Mouse (Mus musculus): ENCODE measurements around the gene Cir1. TPM values are rescaled to one million over a fixed set of nuclear protein-coding genes. Genes with fewer than 3 reads are reported as not detected.

Cir1 gene
- polyA plus RNA-seq, 1 experiment from 2014 or later: 14.0 TPM

DNA sequence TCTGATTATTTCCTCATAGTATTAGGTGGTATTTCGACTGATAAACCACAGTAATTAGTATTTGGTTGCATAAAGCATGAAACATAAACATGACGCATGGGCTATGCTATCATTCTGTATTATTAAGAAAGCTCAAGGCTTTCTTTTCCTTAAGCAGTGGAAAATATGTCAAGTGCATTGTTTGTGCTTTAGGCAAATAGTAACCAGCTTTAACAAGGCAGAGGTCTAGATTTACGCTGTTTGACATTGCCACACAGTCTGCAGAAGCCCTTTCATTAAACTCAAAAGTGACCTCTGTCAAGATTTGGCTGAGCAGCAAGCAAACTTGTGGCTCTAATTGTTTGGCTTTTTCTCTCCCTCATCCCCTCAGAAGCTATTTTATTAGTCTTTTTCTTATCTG is 23.4 kb upstream of the Cir1 start:
- no peaks in the 10 kb centered on the region for H3K27me3 ChIP-seq (ENCODE audit: poor library complexity, severe bottlenecking)
- WGBS: 89% methylated on average over 3 of the region's 3 CpGs
- no peak for DNase-seq (ENCODE audit: extremely low spot score, low spot score)
- H3K9me3 ChIP-seq: no peaks in the 10 kb centered on the region
- H3K36me3 ChIP-seq (replicated peaks): no peaks in the 10 kb centered on the region
- H3K27ac ChIP-seq: no peak overlapping the region
- no peak overlapping the region for H3K4me3 ChIP-seq
- no peaks in the 10 kb centered on the region for H3K4me1 ChIP-seq

DNA sequence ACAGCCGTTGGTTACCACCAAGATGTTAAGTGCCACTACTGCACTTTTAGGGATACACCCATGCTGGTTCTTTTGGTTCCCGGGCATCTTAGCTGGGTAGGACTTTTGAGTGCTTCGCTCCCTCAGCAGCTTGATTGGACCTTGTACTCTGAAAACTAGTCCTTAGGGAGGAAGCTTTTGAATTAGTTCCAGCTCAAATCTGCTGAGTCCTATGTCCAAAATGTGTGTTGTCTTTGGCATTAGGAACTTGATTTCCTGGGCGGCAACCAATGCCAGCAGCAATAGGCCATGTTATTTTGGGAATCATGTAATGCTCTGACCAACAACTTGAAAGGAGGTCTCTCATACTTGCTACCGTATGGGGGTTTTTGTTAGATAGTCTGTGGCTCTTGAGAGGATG is 13.4 kb upstream of the Cir1 start:
- no peaks in the 10 kb centered on the region for H3K27me3 ChIP-seq (ENCODE audit: poor library complexity, severe bottlenecking)
- H3K36me3 ChIP-seq (replicated peaks): no peaks in the 10 kb centered on the region
- H3K4me1 ChIP-seq: 0 out of 2 replicates have a peak, but pooled peaks cover 4% of the 10 kb centered on the region
- 92% methylated on average over 5 of the region's 5 CpGs for WGBS
- H3K9me3 ChIP-seq: no peaks in the 10 kb centered on the region
- H3K27ac ChIP-seq: no peak overlapping the region
- DNase-seq (ENCODE audit: extremely low spot score, low spot score): no peak
- no peak overlapping the region for H3K4me3 ChIP-seq

- Histone ChIP-seq H3K36me3 (replicated peaks) (0 out of 2 replicates have a peak, but pooled peaks cover 2% of the 10 kb centered on the region), H3K4me3 (no peak overlapping the region), H3K9me3 (no peaks in the 10 kb centered on the region), H3K27me3 (ENCODE audit: poor library complexity, severe bottlenecking) (no peaks in the 10 kb centered on the region), H3K27ac (no peak overlapping the region), H3K4me1 (0 out of 2 replicates have a peak, but pooled peaks cover 4% of the 10 kb centered on the region)
- no peak for DNase-seq (ENCODE audit: extremely low spot score, low spot score)
- WGBS: 72% methylated on average over 12 of the region's 12 CpGs
Measured at GRCm38 (mm10) chr2:73322991-73323390, 10.5 kb upstream of the Cir1 start.

GRCm38 (mm10) chr2:73319218-73319617 is 6.7 kb upstream of the Cir1 start:
- Histone ChIP-seq H3K9me3 (no peaks in the 10 kb centered on the region), H3K27ac (no peak overlapping the region), H3K27me3 (ENCODE audit: poor library complexity, severe bottlenecking) (no peaks in the 10 kb centered on the region), H3K4me1 (0 out of 2 replicates have a peak, but pooled peaks cover 4% of the 10 kb centered on the region), H3K36me3 (replicated peaks) (0 out of 2 replicates have a peak, but pooled peaks cover 2% of the 10 kb centered on the region), H3K4me3 (no peak overlapping the region)
- no peak for DNase-seq (ENCODE audit: extremely low spot score, low spot score)
- WGBS: 87% methylated on average over 5 of the region's 5 CpGs

DNA sequence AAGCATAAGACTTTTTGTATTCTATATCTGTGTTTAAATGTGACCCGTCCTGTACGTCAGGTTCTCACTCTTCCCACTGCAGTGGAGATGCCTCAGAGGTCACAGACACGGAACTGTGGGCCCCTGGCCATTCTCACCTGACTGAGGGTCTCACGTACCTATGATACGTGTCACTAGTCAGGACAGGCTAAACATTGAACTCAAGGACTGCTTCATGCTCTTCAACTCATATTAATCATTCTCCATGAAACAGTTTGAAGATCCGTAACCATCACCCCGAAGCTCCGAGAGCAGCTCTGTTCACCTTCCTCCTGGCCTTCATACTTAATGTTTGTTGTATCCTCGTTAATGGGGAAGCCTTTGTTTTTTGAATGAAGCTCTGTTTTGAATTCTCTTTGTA is 4.9 kb upstream of the Cir1 start:
- no peaks in the 10 kb centered on the region for H3K9me3 ChIP-seq
- H3K27ac ChIP-seq: no peak overlapping the region
- 95% methylated on average over 9 of the region's 9 CpGs for WGBS
- H3K27me3 ChIP-seq (ENCODE audit: poor library complexity, severe bottlenecking): no peaks in the 10 kb centered on the region
- 0 out of 2 replicates have a peak, but pooled peaks cover 2% of the 10 kb centered on the region for H3K36me3 ChIP-seq (replicated peaks)
- H3K4me1 ChIP-seq: peaks cover 6% of the 10 kb centered on the region
- H3K4me3 ChIP-seq: no peak overlapping the region
- DNase-seq (ENCODE audit: extremely low spot score, low spot score): no peak

DNA sequence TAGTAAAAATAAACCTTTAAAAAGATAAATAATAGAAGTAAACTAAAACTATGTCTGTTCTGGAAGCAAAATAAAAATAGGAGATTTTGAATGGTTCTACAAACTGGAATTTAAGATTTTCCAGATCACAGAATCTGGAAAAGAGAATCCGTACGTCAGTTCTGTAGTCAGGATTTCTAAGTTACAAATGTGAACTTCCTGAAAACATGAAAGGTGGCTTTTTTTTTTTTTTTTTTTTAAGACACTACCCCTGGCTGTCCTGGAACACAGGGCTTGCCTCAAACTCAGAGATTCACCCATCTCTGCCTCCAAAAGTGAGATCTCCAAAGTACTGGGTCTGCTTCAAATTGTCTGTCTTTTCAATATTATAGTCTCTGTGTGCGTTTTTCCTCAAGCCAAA is 1.8 kb upstream of the Cir1 start:
- Histone ChIP-seq H3K27me3 (ENCODE audit: poor library complexity, severe bottlenecking) (no peaks in the 10 kb centered on the region), H3K36me3 (replicated peaks) (peaks cover 9% of the 10 kb centered on the region), H3K4me3 (no peak overlapping the region), H3K9me3 (no peaks in the 10 kb centered on the region), H3K4me1 (peaks cover 18% of the 10 kb centered on the region), H3K27ac (no peak overlapping the region)
- 85% methylated on average over 3 of the region's 3 CpGs for WGBS
- DNase-seq (ENCODE audit: extremely low spot score, low spot score): no peak

- H3K4me3 ChIP-seq: peak overlapping the region; percentile 79
- peaks cover 18% of the 10 kb centered on the region for H3K4me1 ChIP-seq
- peak; percentile 34 for DNase-seq (ENCODE audit: extremely low spot score, low spot score)
- H3K27ac ChIP-seq: peak overlapping the region; percentile 88
- 52% methylated on average over 14 of the region's 14 CpGs for WGBS
- no peaks in the 10 kb centered on the region for H3K27me3 ChIP-seq (ENCODE audit: poor library complexity, severe bottlenecking)
- no peaks in the 10 kb centered on the region for H3K9me3 ChIP-seq
- H3K36me3 ChIP-seq (replicated peaks): peaks cover 18% of the 10 kb centered on the region
Measured at GRCm38 (mm10) chr2:73313117-73313501, 608 bp upstream of the Cir1 start.

DNA sequence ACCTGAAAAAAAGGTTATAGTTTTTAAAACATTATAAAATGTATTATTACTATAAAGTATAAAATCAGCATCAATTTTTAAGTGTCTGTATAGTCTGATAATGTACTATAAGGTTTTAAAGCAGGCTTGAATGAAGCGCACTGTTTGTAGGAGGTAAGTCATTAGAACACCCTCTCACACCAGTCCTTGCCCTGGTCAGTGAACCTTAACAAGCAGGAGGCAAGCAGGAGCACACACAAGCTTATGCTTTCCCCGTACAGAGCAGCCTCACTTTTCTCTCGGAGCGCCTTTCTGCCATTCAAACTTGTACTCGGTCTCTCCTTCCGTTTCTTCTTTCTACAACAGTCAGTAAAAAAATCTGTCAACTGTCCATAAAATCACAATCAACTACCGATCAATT is 6.5 kb downstream of the Cir1 start:
- 92% methylated on average over 7 of the region's 7 CpGs for WGBS
- Histone ChIP-seq H3K27me3 (ENCODE audit: poor library complexity, severe bottlenecking) (no peaks in the 10 kb centered on the region), H3K27ac (no peak overlapping the region), H3K4me3 (no peak overlapping the region), H3K36me3 (replicated peaks) (peaks cover 63% of the 10 kb centered on the region), H3K4me1 (peaks cover 3% of the 10 kb centered on the region), H3K9me3 (no peaks in the 10 kb centered on the region)
- DNase-seq (ENCODE audit: extremely low spot score, low spot score): no peak

DNA sequence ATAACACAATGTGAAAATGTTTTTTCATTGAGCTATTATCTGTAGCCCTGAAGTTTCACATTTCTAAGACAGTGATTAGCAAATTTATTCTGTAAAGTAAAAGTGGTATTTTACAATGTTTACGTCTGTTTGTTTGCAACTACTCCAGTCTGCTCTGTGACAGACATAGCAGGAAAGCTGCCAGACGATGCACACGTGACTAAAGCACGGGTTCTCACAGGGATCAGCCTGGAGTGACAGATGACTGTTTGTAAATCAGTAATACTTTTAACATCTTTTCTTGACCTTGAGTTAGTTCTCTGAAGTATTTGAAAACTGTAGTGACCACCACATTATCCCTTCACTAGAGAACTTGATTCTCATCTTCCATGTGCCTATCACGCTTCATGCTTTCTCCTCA is 8.0 kb downstream of the Cir1 start:
- peaks cover 61% of the 10 kb centered on the region for H3K36me3 ChIP-seq (replicated peaks)
- WGBS: 92% methylated on average over 5 of the region's 5 CpGs

DNA sequence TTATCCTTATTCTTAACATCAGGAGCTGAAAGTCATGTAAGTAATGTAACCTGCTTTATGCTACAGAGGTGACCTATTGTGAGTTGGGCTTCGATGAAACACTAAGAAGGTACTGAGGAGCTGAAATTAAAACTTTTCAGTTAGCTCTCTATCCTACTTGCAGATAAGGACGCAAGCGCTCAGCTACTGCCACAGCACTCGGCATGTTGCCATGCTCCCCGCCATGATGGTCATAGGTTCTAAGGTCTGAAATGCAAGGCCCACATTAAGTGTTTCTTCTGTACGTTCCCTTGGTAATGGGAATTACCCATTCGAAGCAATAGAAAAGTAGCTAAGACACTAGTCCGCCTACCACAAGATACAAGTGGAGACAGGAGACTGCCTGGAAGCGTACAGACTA is 9.8 kb downstream of the Cir1 start:
- H3K27ac ChIP-seq: no peak overlapping the region
- WGBS: 94% methylated on average over 9 of the region's 9 CpGs
- H3K4me3 ChIP-seq: no peak overlapping the region
- no peak for DNase-seq (ENCODE audit: extremely low spot score, low spot score)
- no peaks in the 10 kb centered on the region for H3K27me3 ChIP-seq (ENCODE audit: poor library complexity, severe bottlenecking)
- H3K9me3 ChIP-seq: no peaks in the 10 kb centered on the region
- H3K36me3 ChIP-seq (replicated peaks): peaks cover 46% of the 10 kb centered on the region
- 0 out of 2 replicates have a peak, but pooled peaks cover 7% of the 10 kb centered on the region for H3K4me1 ChIP-seq

More for the DNA sequence above, 8.0 kb downstream of the Cir1 start:
- H3K27me3 ChIP-seq (ENCODE audit: poor library complexity, severe bottlenecking): no peaks in the 10 kb centered on the region
- DNase-seq (ENCODE audit: extremely low spot score, low spot score): no peak
- H3K4me3 ChIP-seq: no peak overlapping the region
- H3K27ac ChIP-seq: no peak overlapping the region
- H3K9me3 ChIP-seq: no peaks in the 10 kb centered on the region
- no peaks in the 10 kb centered on the region for H3K4me1 ChIP-seq

- WGBS: 97% methylated on average over 1 of the region's 1 CpGs
- peaks cover 39% of the 10 kb centered on the region for H3K36me3 ChIP-seq (replicated peaks)
- 0 out of 2 replicates have a peak, but pooled peaks cover 7% of the 10 kb centered on the region for H3K4me1 ChIP-seq
- no peaks in the 10 kb centered on the region for H3K27me3 ChIP-seq (ENCODE audit: poor library complexity, severe bottlenecking)
- H3K4me3 ChIP-seq: no peak overlapping the region
- H3K9me3 ChIP-seq: no peaks in the 10 kb centered on the region
- H3K27ac ChIP-seq: no peak overlapping the region
- no peak for DNase-seq (ENCODE audit: extremely low spot score, low spot score)
Measured at GRCm38 (mm10) chr2:73301979-73302378, 10.5 kb downstream of the Cir1 start.

DNA sequence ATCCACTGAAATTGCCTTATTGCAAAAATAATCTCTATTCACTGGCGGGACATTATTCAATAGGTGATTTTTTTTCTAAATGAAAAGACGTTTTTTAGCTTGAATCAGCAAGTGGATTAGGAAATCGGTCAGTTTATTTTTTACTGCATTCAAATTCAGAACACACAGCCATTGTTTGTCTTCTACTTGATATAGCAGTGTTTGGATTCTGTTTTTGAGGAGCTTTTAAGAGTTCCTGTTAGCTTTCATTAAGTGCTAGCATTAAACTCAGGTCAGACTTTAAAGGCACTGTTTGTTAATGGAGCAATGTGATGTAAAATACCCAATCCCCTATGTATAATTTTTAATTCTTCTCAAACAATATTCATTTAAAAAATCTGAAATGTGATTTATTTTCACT is 13.7 kb downstream of the Cir1 start:
- Histone ChIP-seq H3K9me3 (no peaks in the 10 kb centered on the region), H3K4me3 (no peak overlapping the region), H3K4me1 (0 out of 2 replicates have a peak, but pooled peaks cover 7% of the 10 kb centered on the region), H3K27me3 (ENCODE audit: poor library complexity, severe bottlenecking) (no peaks in the 10 kb centered on the region), H3K27ac (no peak overlapping the region), H3K36me3 (replicated peaks) (peaks cover 19% of the 10 kb centered on the region)
- WGBS: 72% methylated on average over 3 of the region's 3 CpGs
- DNase-seq (ENCODE audit: extremely low spot score, low spot score): no peak

DNA sequence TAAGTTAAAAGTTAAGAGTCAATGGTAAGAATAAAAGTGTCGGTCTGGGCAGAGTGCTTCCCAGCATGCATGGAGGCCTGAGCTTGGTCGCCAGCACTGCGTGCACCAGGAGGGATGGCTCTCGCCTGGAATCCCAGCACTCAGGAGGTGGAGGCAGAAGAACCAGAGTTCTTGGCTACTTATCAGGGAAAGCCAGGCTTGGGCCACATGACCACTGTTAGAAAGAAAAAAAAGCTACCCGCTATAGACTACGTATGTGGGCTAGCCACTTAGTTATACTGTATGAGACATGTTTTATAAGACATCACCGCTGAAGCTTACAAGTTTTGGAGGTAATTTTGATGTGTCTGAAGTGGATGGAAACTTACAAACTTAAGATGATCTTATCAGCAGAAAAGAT is 14.3 kb downstream of the Cir1 start:
- Histone ChIP-seq H3K36me3 (replicated peaks) (peaks cover 19% of the 10 kb centered on the region), H3K27ac (no peak overlapping the region), H3K27me3 (ENCODE audit: poor library complexity, severe bottlenecking) (no peaks in the 10 kb centered on the region), H3K4me1 (0 out of 2 replicates have a peak, but pooled peaks cover 7% of the 10 kb centered on the region), H3K4me3 (no peak overlapping the region), H3K9me3 (no peaks in the 10 kb centered on the region)
- 85% methylated on average over 7 of the region's 7 CpGs for WGBS
- no peak for DNase-seq (ENCODE audit: extremely low spot score, low spot score)

- Histone ChIP-seq H3K9me3 (no peaks in the 10 kb centered on the region), H3K4me1 (0 out of 2 replicates have a peak, but pooled peaks cover 7% of the 10 kb centered on the region), H3K27me3 (ENCODE audit: poor library complexity, severe bottlenecking) (no peaks in the 10 kb centered on the region), H3K27ac (no peak overlapping the region), H3K4me3 (no peak overlapping the region), H3K36me3 (replicated peaks) (peaks cover 15% of the 10 kb centered on the region)
- DNase-seq (ENCODE audit: extremely low spot score, low spot score): no peak
- WGBS: 88% methylated on average over 7 of the region's 7 CpGs
Measured at GRCm38 (mm10) chr2:73295023-73295422, 17.5 kb downstream of the Cir1 start.
